In genomic region chr11:70763936-70764808, GRCm38 (mm10) we compare ENCODE assay signal across 8 mouse cellular contexts. TPM values are rescaled to one million over a fixed set of nuclear protein-coding genes. Genes with fewer than 3 reads are reported as not detected.
DNase-seq lines count a peak whose midpoint lies in the region; ATAC-seq and TF ChIP-seq lines count a peak whose summit lies in the region.

Zfp3 (plus strand) TSS chr11:70764209.

- WGBS in cerebellum, adult 2 months = under 1% methylated on average over 78 of the region's 78 CpGs
- under 1% methylated on average over 74 of the region's 78 CpGs for WGBS in forebrain, postnatal 0 days
- WGBS in lung, embryonic 15.5 days = under 1% methylated on average over 67 of the region's 78 CpGs
- under 1% methylated on average over 78 of the region's 78 CpGs for WGBS in thymus, adult 2 months

- peak; percentile 80 for DNase-seq in G1E (ENCODE audit: low spot score)
- peak; percentile 85 to 88 for DNase-seq in cerebellum, adult 2 months
- DNase-seq in forebrain, postnatal 0 days = peak; percentile 84
- peak; percentile 82 for DNase-seq in heart, postnatal 4 days
- peak; percentile 49 for DNase-seq in layer of hippocampus, adult 9-10 months (ENCODE audit: low spot score)
- peak; percentile 67 for DNase-seq in ovary, adult 18-20 months (ENCODE audit: low spot score)
- peak; percentile 84 for DNase-seq in thymus, adult 2 months

- peak; percentile 45; the same call in 1 of the 2 replicates for TF ChIP-seq POLR2A in cerebellum, adult 2 months (IDR thresholded peaks at IDR 0.05; ENCODE audit: borderline replicate concordance, insufficient read depth, low read length)
- TF ChIP-seq POLR2A in thymus, adult 2 months (IDR thresholded peaks at IDR 0.05; ENCODE audit: control insufficient read depth, extremely low read depth, insufficient read depth, low read length, poor library complexity) = peak; percentile 15

- H3K9ac ChIP-seq in forebrain, postnatal 0 days = peak within 1 kb of the TSS; percentile 87
- peak within 1 kb of the TSS; percentile 84 for H3K9ac ChIP-seq in lung, embryonic 15.5 days

- peak within 1 kb of the TSS; percentile 76 for H3K27ac ChIP-seq in cerebellum, adult 2 months (ENCODE audit: insufficient read depth, low read length)
- peak within 1 kb of the TSS; percentile 83 for H3K27ac ChIP-seq in forebrain, postnatal 0 days (ENCODE audit: low read depth, low read length)
- peak within 1 kb of the TSS; percentile 65 for H3K27ac ChIP-seq in lung, embryonic 15.5 days
- peak within 1 kb of the TSS; percentile 90 for H3K27ac ChIP-seq in thymus, adult 2 months (ENCODE audit: control insufficient read depth, insufficient read depth, low read length)

- H3K4me2 ChIP-seq in forebrain, postnatal 0 days (ENCODE audit: low read depth) = peak within 1 kb of the TSS; percentile 67
- H3K4me2 ChIP-seq in lung, embryonic 15.5 days = peak within 1 kb of the TSS; percentile 85

- H3K36me3 ChIP-seq in G1E (replicated peaks) = peaks cover 23% of the 10 kb centered on the region
- peaks cover 4% of the 10 kb centered on the region; the same call in 1 of the 2 replicates for H3K36me3 ChIP-seq in forebrain, postnatal 0 days (ENCODE audit: insufficient read depth)
- H3K36me3 ChIP-seq in lung, embryonic 15.5 days = 0 out of 2 replicates have a peak, but pooled peaks cover 3% of the 10 kb centered on the region
- no peaks in the 10 kb centered on the region for H3K36me3 ChIP-seq in thymus, adult 2 months (ENCODE audit: control insufficient read depth, insufficient read depth, low read length)

- H3K4me3 ChIP-seq in G1E (ENCODE audit: low read depth, low read length) = peak within 1 kb of the TSS; percentile 81
- H3K4me3 ChIP-seq in cerebellum, adult 2 months (replicated peaks; ENCODE audit: insufficient read depth, low read depth, low read length) = peak within 1 kb of the TSS; percentile 77
- peak within 1 kb of the TSS; percentile 75 for H3K4me3 ChIP-seq in forebrain, postnatal 0 days (ENCODE audit: low read depth, low read length)
- peak within 1 kb of the TSS; percentile 81 for H3K4me3 ChIP-seq in lung, embryonic 15.5 days
- H3K4me3 ChIP-seq in thymus, adult 2 months (ENCODE audit: control insufficient read depth, insufficient read depth, low read length) = peak within 1 kb of the TSS; percentile 96

- peaks cover 22% of the 10 kb centered on the region for H3K4me1 ChIP-seq in G1E (ENCODE audit: insufficient read depth, low read depth, low read length)
- peaks cover 10% of the 10 kb centered on the region for H3K4me1 ChIP-seq in cerebellum, adult 2 months (ENCODE audit: control insufficient read depth, insufficient read depth, low read length)
- H3K4me1 ChIP-seq in forebrain, postnatal 0 days (ENCODE audit: insufficient read depth) = peaks cover 8% of the 10 kb centered on the region; the same call in 1 of the 2 replicates
- H3K4me1 ChIP-seq in lung, embryonic 15.5 days = peaks cover 7% of the 10 kb centered on the region
- H3K4me1 ChIP-seq in thymus, adult 2 months (replicated peaks; ENCODE audit: control insufficient read depth, insufficient read depth, low read length) = peaks cover 24% of the 10 kb centered on the region

- peak; percentile 60 for ATAC-seq in G1E (ENCODE audit: extremely low read depth, insufficient number of reproducible peaks, low FRiP score, poor library complexity, severe bottlenecking)
- peak; percentile 92 for ATAC-seq in forebrain, postnatal 0 days
- peak; percentile 72 for ATAC-seq in lung, embryonic 15.5 days (ENCODE audit: borderline replicate concordance, extremely low read depth, low FRiP score, low TSS enrichment)

- no peak for TF ChIP-seq CTCF in G1E (IDR thresholded peaks at IDR 0.05; ENCODE audit: low read depth, low read length)
- TF ChIP-seq CTCF in cerebellum, adult 2 months (IDR thresholded peaks at IDR 0.05; ENCODE audit: borderline replicate concordance, insufficient read depth, low read depth, low read length) = no peak
- TF ChIP-seq CTCF in forebrain, postnatal 0 days (IDR thresholded peaks at IDR 0.05; ENCODE audit: low read depth) = no peak
- 0 out of 2 replicates have a peak, but pooled peaks have one; percentile 23 for TF ChIP-seq CTCF in thymus, adult 2 months (IDR thresholded peaks at IDR 0.05; ENCODE audit: borderline replicate concordance, control insufficient read depth, extremely low read depth, insufficient read depth, low read length, poor library complexity)

- no peaks in the 10 kb centered on the region for H3K9me3 ChIP-seq in G1E (replicated peaks)
- H3K9me3 ChIP-seq in forebrain, postnatal 0 days (ENCODE audit: low read length) = no peaks in the 10 kb centered on the region
- no peaks in the 10 kb centered on the region for H3K9me3 ChIP-seq in lung, embryonic 15.5 days

- peaks cover 6% of the 10 kb centered on the region; the same call in 1 of the 2 replicates for H3K27me3 ChIP-seq in G1E (ENCODE audit: insufficient read depth, low read length)
- H3K27me3 ChIP-seq in cerebellum, adult 2 months (ENCODE audit: control insufficient read depth, insufficient read depth, low read length) = no peaks in the 10 kb centered on the region
- no peaks in the 10 kb centered on the region for H3K27me3 ChIP-seq in forebrain, postnatal 0 days (ENCODE audit: insufficient read depth, low read length)
- no peaks in the 10 kb centered on the region for H3K27me3 ChIP-seq in lung, embryonic 15.5 days
- no peaks in the 10 kb centered on the region for H3K27me3 ChIP-seq in thymus, adult 2 months (ENCODE audit: control insufficient read depth, insufficient read depth, low read length)

RNA-seq across cellular contexts. Expression of gene Zfp3, which starts in this region (rescaled TPM):
- total RNA-seq in G1E (2014; fragmentation: Nextera tagmentation) = 12.8 TPM in 2 replicates
- total RNA-seq in G1E (2017) = 5.4 and 5.6 TPM in 2 replicates
- polyA plus RNA-seq in G1E (2012) = 2.6 and 2.8 TPM in 2 replicates
- 10.4 and 11.1 TPM in 2 replicates for polyA plus RNA-seq in cerebellum, adult 2 months (2012; rRNA removed)
- total RNA-seq in forebrain, postnatal 0 days (2014; rRNA removed) = 13.4 and 14.8 TPM in 2 replicates
- polyA plus RNA-seq in forebrain, postnatal 0 days (2015; fragmentation: Nextera tagmentation; extraction: Ambion mirVana) = 13.5 and 15.1 TPM in 2 replicates
- 10 to 100 TPM; 11.8 to 12.1 TPM for total RNA-seq in heart, postnatal 4 days (2021)
- 4.6 and 5.4 TPM in 2 replicates for polyA plus RNA-seq in lung, embryonic 15.5 days (2015; fragmentation: Nextera tagmentation; extraction: Ambion mirVana)
- 3.9 and 4.6 TPM in 2 replicates for polyA plus RNA-seq in thymus, adult 2 months (2012; rRNA removed)

Comparison
In these comparisons a context has a peak if more than half of its experiments do, and no peak if none do; other contexts are left out.
1. Peak in every context shown above with its lines: DNase-seq, ATAC-seq, H3K4me3 ChIP-seq and H3K27ac ChIP-seq.